Mouse (Mus musculus): ENCODE data around the gene Gm17482. TPM values are rescaled to one million over a fixed set of nuclear protein-coding genes. Genes with fewer than 3 reads are reported as not detected.

Gene Gm17482
- polyA plus RNA-seq, 1 experiment: not detected

DNA sequence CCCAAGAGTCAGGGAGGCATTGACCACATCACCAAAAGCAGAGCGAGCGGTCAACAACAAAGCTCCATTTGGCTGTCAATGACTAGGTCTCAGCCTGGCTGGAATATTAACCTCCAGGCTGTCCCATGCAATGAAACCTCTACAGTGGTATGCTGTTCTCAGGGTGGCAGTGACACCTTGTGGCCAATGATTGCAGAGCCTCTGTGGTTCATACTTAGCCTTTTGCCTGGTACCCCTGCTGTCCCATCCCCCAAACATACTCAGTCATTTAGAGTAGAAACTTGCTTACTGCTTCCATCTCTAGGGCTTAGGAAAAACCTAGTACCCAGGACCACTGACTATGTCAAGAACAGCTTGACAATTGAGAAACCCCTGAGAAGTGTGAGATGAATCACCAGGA is 40.8 kb downstream of the Gm17482 start:
- 28% methylated on average over 2 of the region's 2 CpGs for WGBS
- H3K4me3 ChIP-seq (ENCODE audit: insufficient read depth, low read depth, low read length): no peak overlapping the region
- 0 out of 2 replicates have a peak overlapping the region, but pooled peaks have one; percentile 21 for H3K27ac ChIP-seq (ENCODE audit: insufficient read depth, low read depth, low read length)
- TF ChIP-seq POLR2A (IDR thresholded peaks at IDR 0.05; ENCODE audit: insufficient read depth, low read depth, low read length): no peak
- 0 out of 2 replicates have a peak, but pooled peaks have one; percentile 28 for TF ChIP-seq CTCF (IDR thresholded peaks at IDR 0.05; ENCODE audit: insufficient read depth, low read depth, low read length)
- H3K4me1 ChIP-seq (ENCODE audit: control insufficient read depth, insufficient read depth, low read length): peaks cover 14% of the 10 kb centered on the region

GRCm38 (mm10) chr6:115268551-115269385 is 41.6 kb downstream of the Gm17482 start:
- no peak for TF ChIP-seq CTCF (IDR thresholded peaks at IDR 0.05; ENCODE audit: insufficient read depth, low read depth, low read length)
- TF ChIP-seq POLR2A (IDR thresholded peaks at IDR 0.05; ENCODE audit: insufficient read depth, low read depth, low read length): no peak
- Histone ChIP-seq H3K4me1 (ENCODE audit: control insufficient read depth, insufficient read depth, low read length) (peaks cover 20% of the 10 kb centered on the region), H3K4me3 (ENCODE audit: insufficient read depth, low read depth, low read length) (no peak overlapping the region), H3K27ac (ENCODE audit: insufficient read depth, low read depth, low read length) (peak overlapping the region; percentile 21)
- WGBS: 75% methylated on average over 10 of the region's 10 CpGs

DNA sequence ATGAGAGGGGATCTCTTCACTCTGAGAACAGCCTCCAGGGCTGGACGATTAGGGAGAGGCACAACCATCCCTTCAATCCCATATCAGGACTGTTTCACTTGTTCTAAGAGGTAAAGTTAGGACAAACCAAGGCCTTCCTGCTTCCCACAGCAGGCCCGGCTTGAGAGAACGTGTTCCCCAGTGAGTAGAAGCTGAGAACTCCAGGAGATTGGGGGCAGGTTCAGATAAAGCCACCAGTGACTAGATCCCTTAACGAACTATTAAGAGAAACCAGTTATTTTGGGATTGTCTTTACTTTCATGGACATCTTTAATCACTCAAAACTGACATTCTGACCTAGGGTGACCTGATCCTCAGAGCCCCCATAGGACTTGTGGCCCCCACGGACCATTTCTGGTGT is 42.4 kb downstream of the Gm17482 start:
- H3K4me3 ChIP-seq (ENCODE audit: insufficient read depth, low read depth, low read length): no peak overlapping the region
- TF ChIP-seq POLR2A (IDR thresholded peaks at IDR 0.05; ENCODE audit: insufficient read depth, low read depth, low read length) (no peak), CTCF (IDR thresholded peaks at IDR 0.05; ENCODE audit: insufficient read depth, low read depth, low read length) (no peak)
- no peak overlapping the region; the same call in 1 of the 2 replicates for H3K27ac ChIP-seq (ENCODE audit: insufficient read depth, low read depth, low read length)
- WGBS: 69% methylated on average over 5 of the region's 5 CpGs
- peaks cover 27% of the 10 kb centered on the region for H3K4me1 ChIP-seq (ENCODE audit: control insufficient read depth, insufficient read depth, low read length)

DNA sequence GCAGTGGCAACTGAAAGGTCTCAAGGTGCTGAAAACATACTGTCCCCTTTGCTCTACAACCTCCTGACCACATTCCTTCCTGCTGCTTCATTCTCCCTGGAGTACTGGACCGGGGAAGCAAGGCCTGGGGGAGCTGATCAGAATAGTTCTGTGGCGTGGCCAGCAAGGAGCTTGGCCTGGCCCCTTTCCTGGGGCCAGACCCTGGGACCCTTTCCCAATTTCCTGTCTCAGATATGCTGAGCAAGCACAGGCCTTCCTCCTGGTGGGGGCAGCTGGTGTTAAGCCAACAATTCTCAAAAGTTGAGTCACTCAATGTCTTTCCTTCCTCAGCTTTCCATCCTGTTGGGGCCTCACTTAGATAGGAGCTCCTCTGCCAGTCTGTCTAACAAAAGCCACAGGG is 42.9 kb downstream of the Gm17482 start:
- H3K27ac ChIP-seq (ENCODE audit: insufficient read depth, low read depth, low read length): no peak overlapping the region
- TF ChIP-seq POLR2A (IDR thresholded peaks at IDR 0.05; ENCODE audit: insufficient read depth, low read depth, low read length) (no peak), CTCF (IDR thresholded peaks at IDR 0.05; ENCODE audit: insufficient read depth, low read depth, low read length) (no peak)
- H3K4me3 ChIP-seq (ENCODE audit: insufficient read depth, low read depth, low read length): no peak overlapping the region
- WGBS: 73% methylated on average over 2 of the region's 2 CpGs
- peaks cover 27% of the 10 kb centered on the region for H3K4me1 ChIP-seq (ENCODE audit: control insufficient read depth, insufficient read depth, low read length)

DNA sequence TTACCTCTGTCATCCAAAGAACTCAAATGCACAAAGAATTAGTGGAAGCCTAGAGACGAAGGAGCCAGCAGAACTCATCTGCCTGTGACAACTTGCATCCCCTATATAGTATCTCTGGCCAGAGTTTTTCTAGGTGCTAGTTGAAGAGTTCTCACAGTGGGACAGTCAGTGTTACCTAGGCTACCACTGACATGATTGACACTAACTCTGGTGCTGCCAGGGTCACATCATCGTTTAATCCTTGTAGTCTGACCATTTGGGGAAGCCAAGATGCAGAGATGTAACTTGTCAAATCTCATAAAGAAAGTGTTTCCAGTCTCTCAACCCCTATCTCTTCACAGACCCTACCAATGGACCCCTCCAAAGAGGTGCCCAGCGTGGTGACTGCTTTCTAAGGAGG is 44.2 kb downstream of the Gm17482 start:
- Histone ChIP-seq H3K4me3 (ENCODE audit: insufficient read depth, low read depth, low read length) (no peak overlapping the region), H3K4me1 (ENCODE audit: control insufficient read depth, insufficient read depth, low read length) (peaks cover 32% of the 10 kb centered on the region), H3K27ac (ENCODE audit: insufficient read depth, low read depth, low read length) (no peak overlapping the region)
- 62% methylated on average over 3 of the region's 3 CpGs for WGBS
- no peak for TF ChIP-seq POLR2A (IDR thresholded peaks at IDR 0.05; ENCODE audit: insufficient read depth, low read depth, low read length)
- no peak for TF ChIP-seq CTCF (IDR thresholded peaks at IDR 0.05; ENCODE audit: insufficient read depth, low read depth, low read length)

GRCm38 (mm10) chr6:115271866-115272271 is 44.7 kb downstream of the Gm17482 start:
- WGBS: 20% methylated on average over 4 of the region's 4 CpGs
- TF ChIP-seq POLR2A (IDR thresholded peaks at IDR 0.05; ENCODE audit: insufficient read depth, low read depth, low read length) (no peak), CTCF (IDR thresholded peaks at IDR 0.05; ENCODE audit: insufficient read depth, low read depth, low read length) (no peak)
- Histone ChIP-seq H3K4me1 (ENCODE audit: control insufficient read depth, insufficient read depth, low read length) (peaks cover 32% of the 10 kb centered on the region), H3K27ac (ENCODE audit: insufficient read depth, low read depth, low read length) (0 out of 2 replicates have a peak overlapping the region, but pooled peaks have one; percentile 27), H3K4me3 (ENCODE audit: insufficient read depth, low read depth, low read length) (no peak overlapping the region)

- H3K27ac ChIP-seq (ENCODE audit: insufficient read depth, low read depth, low read length): peak overlapping the region; percentile 85
- WGBS: 37% methylated on average over 10 of the region's 10 CpGs
- no peak for TF ChIP-seq CTCF (IDR thresholded peaks at IDR 0.05; ENCODE audit: insufficient read depth, low read depth, low read length)
- no peak overlapping the region for H3K4me3 ChIP-seq (ENCODE audit: insufficient read depth, low read depth, low read length)
- H3K4me1 ChIP-seq (ENCODE audit: control insufficient read depth, insufficient read depth, low read length): peaks cover 42% of the 10 kb centered on the region
These were observed 46.2 kb downstream of the Gm17482 start for GRCm38 (mm10) chr6:115273346-115273745.

DNA sequence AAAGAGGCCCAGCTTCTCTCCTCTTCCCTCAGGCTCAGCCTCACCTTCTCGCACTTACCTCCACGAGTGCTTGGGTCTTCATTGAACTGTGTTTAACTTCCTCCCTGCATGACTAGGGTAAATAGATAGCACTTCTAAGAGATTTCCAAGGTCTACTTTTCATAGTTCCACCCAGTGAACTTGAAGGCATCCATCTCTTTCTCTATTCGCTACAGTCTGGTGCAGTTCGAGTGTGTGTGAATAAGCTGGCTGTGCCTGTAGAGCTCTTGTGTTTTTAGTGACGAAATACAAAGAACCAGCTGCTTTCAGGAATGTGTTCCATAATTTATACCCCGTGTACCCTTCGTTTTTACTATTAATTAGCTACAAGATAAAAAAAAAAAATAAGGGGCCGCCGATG is 47.6 kb downstream of the Gm17482 start:
- 39% methylated on average over 9 of the region's 9 CpGs for WGBS
- peaks cover 44% of the 10 kb centered on the region for H3K4me1 ChIP-seq (ENCODE audit: control insufficient read depth, insufficient read depth, low read length)
- TF ChIP-seq POLR2A (IDR thresholded peaks at IDR 0.05; ENCODE audit: insufficient read depth, low read depth, low read length): no peak
- TF ChIP-seq CTCF (IDR thresholded peaks at IDR 0.05; ENCODE audit: insufficient read depth, low read depth, low read length): no peak
- H3K27ac ChIP-seq (ENCODE audit: insufficient read depth, low read depth, low read length): peak overlapping the region; percentile 85; the same call in 1 of the 2 replicates
- no peak overlapping the region for H3K4me3 ChIP-seq (ENCODE audit: insufficient read depth, low read depth, low read length)

DNA sequence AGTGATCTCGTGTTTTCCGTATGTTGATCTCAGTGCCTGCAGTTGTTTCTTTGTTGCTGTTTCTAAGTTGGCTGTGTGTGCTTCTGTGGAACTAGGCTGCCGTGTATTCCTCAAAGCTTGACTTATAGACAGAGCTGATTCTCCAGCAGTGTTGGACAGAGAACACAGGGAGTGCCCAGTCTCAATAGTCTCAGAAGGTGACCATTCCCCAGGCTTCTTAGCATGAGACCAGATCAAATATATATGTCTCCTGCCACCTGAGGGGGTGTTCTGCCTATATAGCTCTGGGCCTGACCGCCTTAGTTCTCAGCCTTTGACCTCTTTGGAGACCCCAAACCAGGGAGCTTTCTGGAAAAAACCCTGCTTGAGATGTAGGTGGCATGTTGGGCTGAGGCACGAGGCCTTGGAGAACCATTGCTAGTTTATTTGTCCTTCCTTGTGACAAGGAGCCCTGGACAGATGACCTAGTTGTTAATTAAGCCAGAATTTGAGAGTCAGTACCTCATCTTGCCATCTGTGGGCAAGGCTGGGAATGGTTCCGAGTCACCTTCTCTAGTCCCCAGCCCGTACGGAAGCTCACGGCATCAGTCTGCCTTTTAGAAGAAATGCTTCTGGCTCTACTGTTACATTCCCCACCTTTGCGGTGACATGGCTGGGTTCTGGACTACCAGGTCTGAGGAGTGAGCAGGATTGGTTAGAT is 48.1 kb downstream of the Gm17482 start:
- Histone ChIP-seq H3K4me1 (ENCODE audit: control insufficient read depth, insufficient read depth, low read length) (peaks cover 44% of the 10 kb centered on the region), H3K4me3 (ENCODE audit: insufficient read depth, low read depth, low read length) (no peak overlapping the region), H3K27ac (ENCODE audit: insufficient read depth, low read depth, low read length) (no peak overlapping the region; the same call in 1 of the 2 replicates)
- no peak for TF ChIP-seq POLR2A (IDR thresholded peaks at IDR 0.05; ENCODE audit: insufficient read depth, low read depth, low read length)
- 78% methylated on average over 10 of the region's 10 CpGs for WGBS
